Mouse (Mus musculus): ENCODE measurements around the gene Xylt2.

The Xylt2 gene

DNA sequence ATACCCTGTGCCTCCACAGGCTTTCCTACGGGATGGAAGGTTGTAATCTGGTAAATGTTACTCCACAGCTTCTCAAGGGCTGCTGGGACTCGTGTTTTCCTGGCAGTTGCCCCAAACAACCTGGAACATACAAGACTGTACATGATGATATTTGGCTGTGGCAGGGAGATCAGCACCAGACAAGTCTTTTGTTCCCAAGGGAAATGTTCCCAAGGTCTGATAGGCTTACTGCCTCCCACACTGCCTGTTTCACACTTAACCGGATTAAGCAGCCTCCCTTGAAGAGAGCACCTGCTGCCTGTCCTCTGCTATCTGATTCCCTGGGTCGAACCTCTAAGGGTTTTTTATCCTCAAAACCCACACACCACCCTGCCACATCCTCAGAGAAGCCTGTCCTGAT is 61.8 kb downstream of the Xylt2 start:
- DNase-seq (ENCODE audit: low read depth, low spot score) = no peak

DNA sequence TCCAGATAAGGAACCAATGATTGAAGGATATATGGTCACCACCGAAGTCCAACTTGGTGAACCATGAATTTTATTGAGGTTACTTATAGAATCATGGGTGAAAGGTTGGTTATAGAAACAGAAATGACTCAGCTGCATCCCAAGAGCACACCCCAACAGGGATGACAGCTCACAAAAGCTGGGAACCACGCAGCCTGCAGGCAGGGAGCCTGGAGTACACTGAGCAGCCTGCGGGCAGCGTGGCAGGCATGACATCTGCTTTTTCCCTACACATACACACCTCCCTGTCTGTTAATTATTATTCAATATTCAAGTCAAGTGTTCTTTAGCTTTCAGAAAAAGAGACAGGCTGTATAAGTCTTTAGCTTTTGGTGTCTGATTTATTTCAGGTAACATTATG is 62.7 kb downstream of the Xylt2 start:
- DNase-seq (ENCODE audit: low read depth, low spot score) = no peak
